Mouse (Mus musculus) intestine, embryonic 15.5 days (tissue): ENCODE measurements around the gene Pnpla8. TPM values are rescaled to one million over a fixed set of nuclear protein-coding genes. Genes with fewer than 3 reads are reported as not detected.

Experiments
- ATAC-seq: fragments of 200-750 bp; cut with Nextera tagmentation; 2 replicates; pipeline ENCODE4 v1.8.0; 2017; ENCODE audit warnings: moderate TSS enrichment, moderate library complexity
- H3K27ac ChIP-seq: fragments of 300-500 bp; sonication (generic); 2 replicates; pipeline ENCODE4 v1.5.1; 2015; ENCODE audit warnings: mild to moderate bottlenecking, inconsistent platforms
- H3K27me3 ChIP-seq: fragments of 300-500 bp; sonication (generic); replicated peaks from 2 replicates; pipeline ENCODE4 v1.6.1; 2015; ENCODE audit warnings: inconsistent platforms
- H3K36me3 ChIP-seq: fragments of 300-500 bp; sonication (generic); 2 replicates; pipeline ENCODE4 v1.6.1; 2015; ENCODE audit warnings: inconsistent platforms
- H3K4me1 ChIP-seq: fragments of 300-500 bp; sonication (generic); replicated peaks from 2 replicates; pipeline ENCODE4 v1.6.1; 2015; ENCODE audit warnings: inconsistent platforms
- H3K4me2 ChIP-seq: fragments of 300-500 bp; sonication (generic); replicated peaks from 2 replicates; pipeline ENCODE4 v1.6.1; 2015; ENCODE audit warnings: mild to moderate bottlenecking, inconsistent platforms
- H3K4me3 ChIP-seq: fragments of 300-500 bp; sonication (generic); replicated peaks from 2 replicates; pipeline ENCODE4 v1.5.1; 2015; ENCODE audit warnings: inconsistent platforms
- H3K9ac ChIP-seq: fragments of 300-500 bp; sonication (generic); 2 replicates; pipeline ENCODE4 v1.6.1; 2015; ENCODE audit warnings: inconsistent platforms
- H3K9me3 ChIP-seq: fragments of 300-500 bp; sonication (generic); 2 replicates; pipeline ENCODE4 v1.6.1; 2016; ENCODE audit warnings: inconsistent platforms
- WGBS: fragments of 180-500 bp; shearing (Covaris S2); methylation state at CpG from one replicate; pipeline ENCODE4 v1.1.7; 2015; 5-methylcytosine and 5-hydroxymethylcytosine counted together
- polyA plus RNA-seq: library from polyadenylated mRNA; unstranded; fragments of >200 nt; fragmentation: Nextera tagmentation; extraction: Ambion mirVana; gene quantifications from 2 replicates; pipeline ENCODE4 v1.2.1, GENCODE M21; 2015

Gene Pnpla8
- polyA plus RNA-seq, 1 experiment from 2014 or later = 57.5 TPM

DNA sequence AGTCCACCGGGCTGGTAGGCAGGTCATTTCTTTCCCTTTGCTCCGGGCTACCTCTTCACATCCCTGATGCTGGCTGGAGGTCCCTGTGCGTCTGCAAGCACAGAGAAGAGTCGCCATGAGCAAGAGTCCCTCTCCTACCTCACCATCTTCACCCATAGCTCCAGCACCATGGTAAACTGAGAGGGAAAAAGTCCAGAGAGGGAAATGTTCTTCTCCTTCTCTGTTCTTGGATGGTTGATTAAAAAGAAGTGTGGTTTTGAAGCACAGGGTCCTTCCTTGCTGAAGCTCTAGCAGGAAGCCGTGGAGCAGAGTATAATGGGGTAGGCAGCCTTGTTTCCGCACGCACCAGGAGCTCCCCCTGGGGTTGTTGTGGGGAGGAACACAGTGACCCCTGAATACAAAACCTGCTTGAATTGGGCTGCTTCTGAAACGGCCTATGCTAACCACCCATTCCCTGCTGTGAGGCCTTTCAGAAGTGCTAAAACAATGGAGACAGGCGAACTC lies 109.1 kb downstream of the Pnpla8 start:
- H3K4me1 ChIP-seq = peaks cover 12% of the 10 kb centered on the region
- peak overlapping the region; percentile 55 for H3K4me3 ChIP-seq
- H3K4me2 ChIP-seq = peak overlapping the region; percentile 96
- H3K9ac ChIP-seq = 0 out of 2 replicates have a peak overlapping the region, but pooled peaks have one; percentile 39
- H3K27ac ChIP-seq = no peak overlapping the region
- WGBS = 7% methylated on average over 9 of the region's 9 CpGs
- ATAC-seq = no peak
- H3K36me3 ChIP-seq = no peaks in the 10 kb centered on the region
- no peaks in the 10 kb centered on the region for H3K9me3 ChIP-seq
- peaks cover 13% of the 10 kb centered on the region for H3K27me3 ChIP-seq

DNA sequence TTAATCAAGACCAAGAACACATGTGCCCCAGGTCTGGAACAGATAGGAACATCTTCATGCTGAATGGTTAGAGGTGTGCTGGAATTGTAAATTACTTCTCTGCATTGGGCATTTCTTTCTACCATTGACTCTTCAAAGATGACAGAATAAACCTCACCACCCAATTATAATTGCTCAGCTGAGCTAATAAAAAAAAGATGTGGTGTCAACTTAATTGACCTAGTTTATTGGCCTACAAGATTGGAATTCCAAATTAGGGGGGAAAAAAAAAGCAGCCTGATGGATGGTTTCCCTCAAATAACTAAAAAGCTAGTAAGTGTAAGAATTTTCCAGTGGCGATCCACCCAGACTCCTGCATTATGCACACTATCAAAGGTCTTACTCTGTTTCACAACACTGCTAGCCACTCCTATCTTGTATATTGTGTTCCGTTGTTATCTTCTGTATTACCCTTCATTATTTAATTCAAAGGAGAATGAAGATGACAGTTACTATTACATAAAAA lies 116.0 kb downstream of the Pnpla8 start:
- H3K4me1 ChIP-seq = no peaks in the 10 kb centered on the region
- H3K4me2 ChIP-seq = no peak overlapping the region
- whole genome bisulfite sequencing = 88% methylated on average over 2 of the region's 2 CpGs
- ATAC-seq = no peak
- no peak overlapping the region for H3K4me3 ChIP-seq
- no peaks in the 10 kb centered on the region for H3K36me3 ChIP-seq
- no peak overlapping the region for H3K27ac ChIP-seq
- H3K27me3 ChIP-seq = no peaks in the 10 kb centered on the region
- H3K9ac ChIP-seq = no peak overlapping the region
- H3K9me3 ChIP-seq = no peaks in the 10 kb centered on the region

DNA sequence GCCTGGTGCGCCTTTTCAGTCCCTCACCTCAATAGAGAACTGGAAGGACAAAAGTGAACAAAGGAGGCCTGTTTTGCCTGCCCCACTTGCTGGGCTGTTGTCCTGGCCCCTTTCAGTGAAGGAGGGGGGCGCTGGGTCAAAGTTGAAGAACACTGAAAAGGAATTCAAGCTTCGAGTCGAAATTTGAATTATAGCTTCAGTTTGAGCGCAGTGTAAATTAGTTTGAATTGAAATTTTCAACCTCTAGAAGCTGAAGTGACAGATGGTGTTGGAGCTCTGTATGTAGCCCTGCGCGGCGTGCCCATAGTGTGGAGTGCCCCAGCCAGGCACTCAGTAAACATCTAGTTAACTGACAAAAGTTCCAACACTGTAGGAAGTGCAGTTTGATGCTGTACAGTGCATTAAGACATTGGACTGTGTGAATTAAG lies 117.0 kb downstream of the Pnpla8 start:
- H3K27ac ChIP-seq = no peak overlapping the region
- H3K27me3 ChIP-seq = no peaks in the 10 kb centered on the region
- WGBS = 54% methylated on average over 8 of the region's 8 CpGs
- no peak overlapping the region for H3K4me2 ChIP-seq
- ATAC-seq = no peak
- H3K36me3 ChIP-seq = no peaks in the 10 kb centered on the region
- H3K9ac ChIP-seq = no peak overlapping the region
- H3K4me3 ChIP-seq = no peak overlapping the region
- H3K4me1 ChIP-seq = no peaks in the 10 kb centered on the region
- H3K9me3 ChIP-seq = no peaks in the 10 kb centered on the region

- Histone ChIP-seq H3K4me3 (no peak overlapping the region), H3K27me3 (no peaks in the 10 kb centered on the region), H3K9me3 (no peaks in the 10 kb centered on the region), H3K4me2 (no peak overlapping the region), H3K4me1 (no peaks in the 10 kb centered on the region), H3K36me3 (no peaks in the 10 kb centered on the region), H3K27ac (no peak overlapping the region), H3K9ac (no peak overlapping the region)
- 72% methylated on average over 6 of the region's 6 CpGs for WGBS
- no peak for ATAC-seq
These were observed 122.9 kb downstream of the Pnpla8 start for GRCm38 (mm10) chr12:44344075-44344474.

DNA sequence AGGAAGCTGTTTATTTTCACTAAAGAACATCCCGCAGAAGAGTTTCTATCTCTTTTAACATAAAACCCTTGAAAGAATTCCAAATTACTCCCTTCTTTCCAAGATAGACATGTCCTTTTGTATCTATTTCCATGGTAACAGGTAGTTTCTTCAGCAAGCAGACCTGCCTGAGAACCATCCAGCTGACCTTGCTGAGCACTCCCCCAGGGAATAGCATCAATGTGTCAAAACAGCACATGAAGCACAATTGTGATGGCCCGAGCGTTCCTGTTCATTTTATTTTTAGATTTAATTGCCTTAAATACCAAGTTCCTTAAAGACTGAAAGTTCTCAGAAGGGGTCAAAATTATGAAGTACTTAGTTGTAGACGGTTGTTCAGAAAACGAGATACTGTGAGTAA lies 124.1 kb downstream of the Pnpla8 start:
- Histone ChIP-seq H3K27ac (no peak overlapping the region), H3K4me1 (no peaks in the 10 kb centered on the region), H3K9ac (no peak overlapping the region), H3K36me3 (no peaks in the 10 kb centered on the region), H3K4me3 (no peak overlapping the region), H3K27me3 (no peaks in the 10 kb centered on the region), H3K9me3 (no peaks in the 10 kb centered on the region), H3K4me2 (no peak overlapping the region)
- no peak for ATAC-seq
- 53% methylated on average over 5 of the region's 5 CpGs for WGBS

GRCm38 (mm10) chr12:44346143-44346542 lies 125.0 kb downstream of the Pnpla8 start:
- 77% methylated on average over 3 of the region's 3 CpGs for WGBS
- no peaks in the 10 kb centered on the region for H3K27me3 ChIP-seq
- H3K9me3 ChIP-seq = no peaks in the 10 kb centered on the region
- ATAC-seq = no peak
- no peak overlapping the region for H3K9ac ChIP-seq
- no peak overlapping the region for H3K4me2 ChIP-seq
- H3K36me3 ChIP-seq = no peaks in the 10 kb centered on the region
- no peaks in the 10 kb centered on the region for H3K4me1 ChIP-seq
- H3K4me3 ChIP-seq = no peak overlapping the region
- H3K27ac ChIP-seq = no peak overlapping the region

GRCm38 (mm10) chr12:44355116-44355515 lies 133.9 kb downstream of the Pnpla8 start:
- Histone ChIP-seq H3K4me2 (no peak overlapping the region), H3K9ac (no peak overlapping the region)
- 71% methylated on average over 4 of the region's 4 CpGs for WGBS

GRCm38 (mm10) chr12:44357460-44357859 lies 136.3 kb downstream of the Pnpla8 start:
- no peak for ATAC-seq
- no peaks in the 10 kb centered on the region for H3K27me3 ChIP-seq

More at GRCm38 (mm10) chr12:44355116-44355515, 133.9 kb downstream of the Pnpla8 start:
- H3K27ac ChIP-seq = no peak overlapping the region
- H3K4me3 ChIP-seq = no peak overlapping the region
- no peaks in the 10 kb centered on the region for H3K9me3 ChIP-seq
- no peak for ATAC-seq
- no peaks in the 10 kb centered on the region for H3K36me3 ChIP-seq
- no peaks in the 10 kb centered on the region for H3K4me1 ChIP-seq
- H3K27me3 ChIP-seq = no peaks in the 10 kb centered on the region

GRCm38 (mm10) chr12:44357881-44358280 lies 136.7 kb downstream of the Pnpla8 start:
- H3K4me1 ChIP-seq = no peaks in the 10 kb centered on the region
- H3K36me3 ChIP-seq = no peaks in the 10 kb centered on the region
- no peaks in the 10 kb centered on the region for H3K9me3 ChIP-seq
- no peak overlapping the region for H3K4me3 ChIP-seq
- ATAC-seq = no peak
- no peak overlapping the region for H3K4me2 ChIP-seq
- H3K27me3 ChIP-seq = no peaks in the 10 kb centered on the region
- H3K27ac ChIP-seq = no peak overlapping the region
- WGBS = 85% methylated on average over 1 of the region's 1 CpGs
- H3K9ac ChIP-seq = no peak overlapping the region

More at GRCm38 (mm10) chr12:44357460-44357859, 136.3 kb downstream of the Pnpla8 start:
- Histone ChIP-seq H3K27ac (no peak overlapping the region), H3K4me2 (no peak overlapping the region), H3K9me3 (no peaks in the 10 kb centered on the region), H3K9ac (no peak overlapping the region), H3K36me3 (no peaks in the 10 kb centered on the region), H3K4me3 (no peak overlapping the region), H3K4me1 (no peaks in the 10 kb centered on the region)
- 47% methylated on average over 3 of the region's 3 CpGs for WGBS

DNA sequence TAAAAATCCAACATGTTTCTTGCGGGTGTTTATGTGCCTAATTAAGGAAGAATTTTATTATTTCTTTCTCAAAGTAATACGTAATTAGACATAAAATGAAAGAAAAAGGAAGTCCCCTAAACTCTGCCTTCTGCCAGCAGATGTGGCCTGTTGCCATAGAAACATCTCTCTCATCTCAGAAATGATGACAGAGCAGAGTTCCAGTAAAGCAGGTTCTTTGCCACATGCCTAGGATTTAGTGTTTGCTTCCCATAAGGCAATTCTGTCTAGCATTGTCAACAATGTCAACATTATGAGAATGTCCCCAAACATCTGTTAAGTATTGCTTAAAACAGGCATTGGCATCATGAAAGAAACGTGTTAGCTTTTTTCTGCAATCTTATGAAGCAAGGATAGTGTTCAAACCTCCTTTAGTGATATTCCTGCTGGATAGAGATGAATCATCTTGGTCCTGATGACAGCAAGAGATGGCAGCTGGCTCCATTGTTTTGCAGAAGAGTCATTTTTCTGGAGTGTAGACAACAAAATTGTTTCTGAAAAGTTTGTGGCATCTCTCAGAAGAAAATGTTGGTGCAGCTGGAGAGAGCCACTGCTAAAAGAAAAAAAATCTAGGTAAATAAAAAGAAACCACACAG lies 150.0 kb downstream of the Pnpla8 start:
- Histone ChIP-seq H3K27me3 (no peaks in the 10 kb centered on the region), H3K36me3 (no peaks in the 10 kb centered on the region), H3K4me1 (no peaks in the 10 kb centered on the region), H3K9ac (no peak overlapping the region), H3K4me3 (no peak overlapping the region), H3K27ac (no peak overlapping the region), H3K4me2 (no peak overlapping the region), H3K9me3 (no peaks in the 10 kb centered on the region)
- no peak for ATAC-seq
- 68% methylated on average over 3 of the region's 3 CpGs for WGBS

Other genes starting within 250 kb of the Pnpla8 start
- gene Dnajb9, start 11.0 kb upstream of the Pnpla8 start, polyA plus RNA-seq = 25.0 and 28.3 TPM in 2 replicates
- gene Nrcam, start 107.5 kb downstream of the Pnpla8 start, polyA plus RNA-seq = 4.2 and 4.4 TPM in 2 replicates